Mouse (Mus musculus): ENCODE results near the gene F7.

DNA sequence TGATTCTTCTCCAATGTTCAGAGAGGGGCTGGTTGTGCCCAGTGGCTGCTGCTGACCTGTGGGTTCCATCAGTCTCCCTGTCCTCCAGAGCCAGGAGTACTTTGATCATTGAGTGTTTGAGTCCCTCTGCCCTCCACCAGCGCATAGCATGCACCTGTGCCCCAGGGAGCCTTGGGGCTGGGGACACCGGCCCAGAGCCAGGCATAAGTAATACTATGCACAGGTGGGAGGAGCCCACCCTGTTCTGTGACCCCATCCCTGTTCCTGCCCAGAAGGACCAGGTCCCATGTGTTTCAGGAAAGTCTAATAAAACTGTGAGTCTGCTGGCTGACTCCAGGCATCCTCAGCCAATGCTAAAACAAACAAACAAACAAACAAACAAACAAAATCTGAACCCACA, 47.5 kb upstream of the F7 start:
- TF ChIP-seq CTCF (IDR thresholded peaks at IDR 0.05; ENCODE audit: insufficient read depth, low read length), result no peak
- TF ChIP-seq POLR2A (IDR thresholded peaks at IDR 0.05; ENCODE audit: borderline replicate concordance, extremely low read depth, low read depth, low read length), result no peak

Measured in lung, adult 2 months (tissue).